Mouse (Mus musculus): ENCODE results near the gene Ubl5. TPM values are rescaled to one million over a fixed set of nuclear protein-coding genes. Genes with fewer than 3 reads are reported as not detected.
"Not testable (repeated sequence)": the region's sequence is repeated elsewhere in the genome, so short reads cannot be mapped to it uniquely, and the experiment has no call there.

The Ubl5 gene
- 362 and 384 TPM in 2 replicates for polyA plus RNA-seq (2016; fragmentation: Nextera tagmentation; extraction: Ambion mirVana)

- peak; percentile 92 for ATAC-seq (ENCODE audit: insufficient number of reproducible peaks, low FRiP score)
- H3K27ac ChIP-seq (ENCODE audit: poor library complexity, severe bottlenecking) = peak within 1 kb of the TSS; percentile 94
- no peaks in the 10 kb centered on the region for H3K9me3 ChIP-seq (replicated peaks)
- H3K36me3 ChIP-seq = peaks cover 31% of the 10 kb centered on the region
- WGBS = under 1% methylated on average over 51 of the region's 51 CpGs
- peak within 1 kb of the TSS; percentile 96 for H3K9ac ChIP-seq
- H3K4me1 ChIP-seq (replicated peaks) = peaks cover 38% of the 10 kb centered on the region
- H3K27me3 ChIP-seq (replicated peaks) = no peaks in the 10 kb centered on the region
- H3K4me2 ChIP-seq = peak within 1 kb of the TSS; percentile 98
- H3K4me3 ChIP-seq = peak within 1 kb of the TSS; percentile 96
Observed at GRCm38 (mm10) chr9:20642101-20642895, at the start of gene Ubl5. Ubl5 (plus strand) TSS chr9:20642878.

- WGBS = 77% methylated on average over 6 of the region's 6 CpGs
Observed at GRCm38 (mm10) chr9:20601270-20601669, 41.4 kb upstream of the Ubl5 start.

GRCm38 (mm10) chr9:20606269-20606668 lies 36.4 kb upstream of the Ubl5 start:
- 91% methylated on average over 1 of the region's 1 CpGs for WGBS
- H3K4me2 ChIP-seq = no peak overlapping the region
- H3K9ac ChIP-seq = no peak overlapping the region
- H3K36me3 ChIP-seq = peaks cover 6% of the 10 kb centered on the region
- no peak overlapping the region for H3K27ac ChIP-seq (ENCODE audit: poor library complexity, severe bottlenecking)
- peaks cover 4% of the 10 kb centered on the region; the same call in 1 of the 2 replicates for H3K9me3 ChIP-seq (replicated peaks)
- no peak overlapping the region for H3K4me3 ChIP-seq
- no peaks in the 10 kb centered on the region for H3K27me3 ChIP-seq (replicated peaks)
- 0 out of 2 replicates have a peak, but pooled peaks cover 3% of the 10 kb centered on the region for H3K4me1 ChIP-seq (replicated peaks)
- no peak for ATAC-seq (ENCODE audit: insufficient number of reproducible peaks, low FRiP score)

More at GRCm38 (mm10) chr9:20601270-20601669, 41.4 kb upstream of the Ubl5 start:
- peaks cover 6% of the 10 kb centered on the region; the same call in 1 of the 2 replicates for H3K36me3 ChIP-seq
- no peak overlapping the region for H3K27ac ChIP-seq (ENCODE audit: poor library complexity, severe bottlenecking)
- no peak overlapping the region for H3K4me2 ChIP-seq
- H3K4me1 ChIP-seq (replicated peaks) = no peaks in the 10 kb centered on the region
- no peak overlapping the region for H3K9ac ChIP-seq
- H3K27me3 ChIP-seq (replicated peaks) = no peaks in the 10 kb centered on the region
- no peaks in the 10 kb centered on the region for H3K9me3 ChIP-seq (replicated peaks)
- no peak overlapping the region for H3K4me3 ChIP-seq
- ATAC-seq (ENCODE audit: insufficient number of reproducible peaks, low FRiP score) = no peak

- peaks cover 6% of the 10 kb centered on the region for H3K36me3 ChIP-seq
- WGBS = under 1% methylated on average over 57 of the region's 57 CpGs
- peak; percentile 86 for ATAC-seq (ENCODE audit: insufficient number of reproducible peaks, low FRiP score)
- peak overlapping the region; percentile 97 for H3K27ac ChIP-seq (ENCODE audit: poor library complexity, severe bottlenecking)
- peak overlapping the region; percentile 83 for H3K9ac ChIP-seq
- 0 out of 2 replicates have a peak, but pooled peaks cover 3% of the 10 kb centered on the region for H3K4me1 ChIP-seq (replicated peaks)
- peak overlapping the region; percentile 88 for H3K4me2 ChIP-seq
- H3K9me3 ChIP-seq (replicated peaks) = peaks cover 4% of the 10 kb centered on the region; the same call in 1 of the 2 replicates
- H3K27me3 ChIP-seq (replicated peaks) = no peaks in the 10 kb centered on the region
- H3K4me3 ChIP-seq = peak overlapping the region; percentile 84
Observed at GRCm38 (mm10) chr9:20607100-20607974, 35.3 kb upstream of the Ubl5 start.

- 75% methylated on average over 5 of the region's 5 CpGs for WGBS
- ATAC-seq (ENCODE audit: insufficient number of reproducible peaks, low FRiP score) = no peak
- Histone ChIP-seq H3K9me3 (replicated peaks) (peaks cover 4% of the 10 kb centered on the region; the same call in 1 of the 2 replicates), H3K36me3 (peaks cover 6% of the 10 kb centered on the region), H3K4me1 (replicated peaks) (0 out of 2 replicates have a peak, but pooled peaks cover 3% of the 10 kb centered on the region), H3K27ac (ENCODE audit: poor library complexity, severe bottlenecking) (no peak overlapping the region), H3K9ac (no peak overlapping the region), H3K27me3 (replicated peaks) (no peaks in the 10 kb centered on the region), H3K4me3 (no peak overlapping the region), H3K4me2 (no peak overlapping the region)
Observed at GRCm38 (mm10) chr9:20609831-20610464, 32.7 kb upstream of the Ubl5 start.

GRCm38 (mm10) chr9:20611976-20612375 lies 30.7 kb upstream of the Ubl5 start:
- 74% methylated on average over 5 of the region's 5 CpGs for WGBS
- no peak overlapping the region for H3K27ac ChIP-seq (ENCODE audit: poor library complexity, severe bottlenecking)
- H3K4me2 ChIP-seq = no peak overlapping the region
- H3K9me3 ChIP-seq (replicated peaks) = peaks cover 4% of the 10 kb centered on the region; the same call in 1 of the 2 replicates
- no peaks in the 10 kb centered on the region for H3K4me1 ChIP-seq (replicated peaks)
- ATAC-seq (ENCODE audit: insufficient number of reproducible peaks, low FRiP score) = no peak
- H3K36me3 ChIP-seq = peaks cover 6% of the 10 kb centered on the region
- H3K27me3 ChIP-seq (replicated peaks) = no peaks in the 10 kb centered on the region
- no peak overlapping the region for H3K4me3 ChIP-seq
- H3K9ac ChIP-seq = no peak overlapping the region

- no peak overlapping the region for H3K27ac ChIP-seq (ENCODE audit: poor library complexity, severe bottlenecking)
- no peak for ATAC-seq (ENCODE audit: insufficient number of reproducible peaks, low FRiP score)
- H3K36me3 ChIP-seq = peaks cover 9% of the 10 kb centered on the region; the same call in 1 of the 2 replicates
- H3K4me1 ChIP-seq (replicated peaks) = no peaks in the 10 kb centered on the region
- H3K27me3 ChIP-seq (replicated peaks) = no peaks in the 10 kb centered on the region
- WGBS = 80% methylated on average over 2 of the region's 2 CpGs
- H3K9me3 ChIP-seq (replicated peaks) = no peaks in the 10 kb centered on the region
- no peak overlapping the region for H3K4me2 ChIP-seq
- H3K9ac ChIP-seq = no peak overlapping the region
- H3K4me3 ChIP-seq = no peak overlapping the region
Observed at GRCm38 (mm10) chr9:20616685-20617084, 26.0 kb upstream of the Ubl5 start.

- no peaks in the 10 kb centered on the region for H3K9me3 ChIP-seq (replicated peaks)
- WGBS = 86% methylated on average over 2 of the region's 2 CpGs
- H3K9ac ChIP-seq = no peak overlapping the region
- H3K4me1 ChIP-seq (replicated peaks) = no peaks in the 10 kb centered on the region
- H3K27me3 ChIP-seq (replicated peaks) = no peaks in the 10 kb centered on the region
- ATAC-seq (ENCODE audit: insufficient number of reproducible peaks, low FRiP score) = no peak
- no peak overlapping the region for H3K4me2 ChIP-seq
- H3K27ac ChIP-seq (ENCODE audit: poor library complexity, severe bottlenecking) = no peak overlapping the region
- no peak overlapping the region for H3K4me3 ChIP-seq
- peaks cover 8% of the 10 kb centered on the region; the same call in 1 of the 2 replicates for H3K36me3 ChIP-seq
Observed at GRCm38 (mm10) chr9:20631332-20631731, 11.3 kb upstream of the Ubl5 start.

GRCm38 (mm10) chr9:20635676-20636075 lies 7.0 kb upstream of the Ubl5 start:
- peaks cover 32% of the 10 kb centered on the region for H3K36me3 ChIP-seq
- ATAC-seq (ENCODE audit: insufficient number of reproducible peaks, low FRiP score) = peak; percentile 44; the same call in 1 of the 2 replicates
- H3K27me3 ChIP-seq (replicated peaks); H3K9me3 ChIP-seq (replicated peaks); H3K4me2 ChIP-seq; H3K4me3 ChIP-seq; H3K27ac ChIP-seq (ENCODE audit: poor library complexity, severe bottlenecking); H3K9ac ChIP-seq: not testable (repeated sequence)
- WGBS = 86% methylated on average over 8 of the region's 8 CpGs
- peaks cover 12% of the 10 kb centered on the region for H3K4me1 ChIP-seq (replicated peaks)

- Histone ChIP-seq H3K9me3 (replicated peaks) (no peaks in the 10 kb centered on the region), H3K27me3 (replicated peaks) (no peaks in the 10 kb centered on the region), H3K4me1 (replicated peaks) (peaks cover 17% of the 10 kb centered on the region), H3K9ac (no peak overlapping the region), H3K4me2 (no peak overlapping the region), H3K27ac (ENCODE audit: poor library complexity, severe bottlenecking) (no peak overlapping the region), H3K36me3 (peaks cover 32% of the 10 kb centered on the region), H3K4me3 (no peak overlapping the region)
- ATAC-seq (ENCODE audit: insufficient number of reproducible peaks, low FRiP score) = no peak
- WGBS = 82% methylated on average over 3 of the region's 3 CpGs
Observed at GRCm38 (mm10) chr9:20636256-20636655, 6.4 kb upstream of the Ubl5 start.

Data from heart, embryonic 12.5 days (tissue).